Mouse (Mus musculus) erythroblast, embryonic 14.5 days (primary cell): ENCODE results near the gene Btd. TPM values are rescaled to one million over a fixed set of nuclear protein-coding genes. Genes with fewer than 3 reads are reported as not detected.

Source experiments
- H3K27me3 ChIP-seq: 2 replicates; pipeline ENCODE4 v1.6.1; 2012; ENCODE audit warnings: inconsistent platforms; ENCODE audit not compliant: control insufficient read depth
- H3K36me3 ChIP-seq: 2 replicates; pipeline ENCODE4 v1.6.1; 2012; ENCODE audit warnings: mild to moderate bottlenecking, inconsistent platforms; ENCODE audit not compliant: control insufficient read depth
- H3K4me1 ChIP-seq: 2 replicates; pipeline ENCODE4 v1.6.1; 2012; ENCODE audit warnings: inconsistent platforms; ENCODE audit not compliant: control insufficient read depth
- H3K4me3 ChIP-seq: replicated peaks from 2 replicates; pipeline ENCODE3; 2012; ENCODE audit warnings: moderate library complexity, mild to moderate bottlenecking, inconsistent platforms
- H3K9me3 ChIP-seq: 2 replicates; pipeline ENCODE4 v1.6.1; 2012; ENCODE audit warnings: low read length, inconsistent platforms, mixed read lengths; ENCODE audit not compliant: control insufficient read depth
- GATA1 ChIP-seq: IDR thresholded peaks from 2 replicates; pipeline ENCODE4 v1.6.1; 2012; ENCODE audit warnings: low read length, inconsistent platforms, mixed read lengths
- TAL1 ChIP-seq: IDR thresholded peaks from 3 replicates; pipeline ENCODE4 v1.6.1; 2012; ENCODE audit warnings: low read length, inconsistent platforms, mixed read lengths
- polyA plus RNA-seq: library from polyadenylated mRNA; stranded (reverse); fragments of >175 nt; gene quantifications from 2 replicates; pipeline ENCODE4 v1.2.3, GENCODE M21; 2012

Gene Btd
- polyA plus RNA-seq, 1 experiment, result 0.26 TPM

GRCm38 (mm10) chr14:31653101-31653875, 12.5 kb downstream of the Btd start:
- peaks cover 3% of the 10 kb centered on the region; the same call in 1 of the 2 replicates for H3K36me3 ChIP-seq
- peaks cover 6% of the 10 kb centered on the region for H3K9me3 ChIP-seq
- H3K4me1 ChIP-seq, result peaks cover 39% of the 10 kb centered on the region
- H3K4me3 ChIP-seq, result no peak overlapping the region
- TF ChIP-seq TAL1 (no peak), GATA1 (no peak)
- H3K27me3 ChIP-seq, result no peaks in the 10 kb centered on the region

GRCm38 (mm10) chr14:31654816-31655215, 14.0 kb downstream of the Btd start:
- Histone ChIP-seq H3K4me1 (peaks cover 45% of the 10 kb centered on the region), H3K27me3 (no peaks in the 10 kb centered on the region), H3K4me3 (no peak overlapping the region), H3K36me3 (peaks cover 3% of the 10 kb centered on the region; the same call in 1 of the 2 replicates), H3K9me3 (peaks cover 6% of the 10 kb centered on the region)
- no peak for TF ChIP-seq TAL1
- no peak for TF ChIP-seq GATA1

GRCm38 (mm10) chr14:31655406-31655805, 14.6 kb downstream of the Btd start:
- Histone ChIP-seq H3K4me1 (peaks cover 45% of the 10 kb centered on the region), H3K27me3 (no peaks in the 10 kb centered on the region), H3K4me3 (no peak overlapping the region), H3K9me3 (peaks cover 4% of the 10 kb centered on the region), H3K36me3 (peaks cover 3% of the 10 kb centered on the region; the same call in 1 of the 2 replicates)
- TF ChIP-seq TAL1, result no peak
- no peak for TF ChIP-seq GATA1

- peaks cover 3% of the 10 kb centered on the region; the same call in 1 of the 2 replicates for H3K36me3 ChIP-seq
- peaks cover 44% of the 10 kb centered on the region for H3K4me1 ChIP-seq
- no peak overlapping the region for H3K4me3 ChIP-seq
- TF ChIP-seq GATA1 (no peak), TAL1 (no peak)
- no peaks in the 10 kb centered on the region; the same call in 1 of the 2 replicates for H3K9me3 ChIP-seq
- peaks cover under 1% of the 10 kb centered on the region; the same call in 1 of the 2 replicates for H3K27me3 ChIP-seq
Measured at GRCm38 (mm10) chr14:31656386-31656785, 15.6 kb downstream of the Btd start.

GRCm38 (mm10) chr14:31656857-31657645, 16.2 kb downstream of the Btd start:
- Histone ChIP-seq H3K27me3 (peaks cover 7% of the 10 kb centered on the region), H3K9me3 (no peaks in the 10 kb centered on the region; the same call in 1 of the 2 replicates), H3K4me1 (peaks cover 50% of the 10 kb centered on the region), H3K4me3 (no peak overlapping the region), H3K36me3 (peaks cover 3% of the 10 kb centered on the region; the same call in 1 of the 2 replicates)
- TF ChIP-seq GATA1 (no peak), TAL1 (no peak)

- TF ChIP-seq TAL1 (no peak), GATA1 (no peak)
- Histone ChIP-seq H3K9me3 (no peaks in the 10 kb centered on the region; the same call in 1 of the 2 replicates), H3K27me3 (peaks cover 16% of the 10 kb centered on the region), H3K4me3 (no peak overlapping the region), H3K36me3 (no peaks in the 10 kb centered on the region), H3K4me1 (peaks cover 49% of the 10 kb centered on the region)
Measured at GRCm38 (mm10) chr14:31658126-31658680, 17.4 kb downstream of the Btd start.

GRCm38 (mm10) chr14:31659501-31660181, 18.8 kb downstream of the Btd start:
- no peaks in the 10 kb centered on the region for H3K9me3 ChIP-seq
- no peak for TF ChIP-seq GATA1
- TF ChIP-seq TAL1, result no peak
- peaks cover 16% of the 10 kb centered on the region for H3K27me3 ChIP-seq
- peaks cover 46% of the 10 kb centered on the region for H3K4me1 ChIP-seq
- H3K36me3 ChIP-seq, result peaks cover 3% of the 10 kb centered on the region; the same call in 1 of the 2 replicates
- H3K4me3 ChIP-seq, result no peak overlapping the region

- Histone ChIP-seq H3K9me3 (no peaks in the 10 kb centered on the region), H3K27me3 (peaks cover 16% of the 10 kb centered on the region), H3K36me3 (peaks cover 3% of the 10 kb centered on the region; the same call in 1 of the 2 replicates), H3K4me1 (peaks cover 45% of the 10 kb centered on the region), H3K4me3 (no peak overlapping the region)
- TF ChIP-seq TAL1 (no peak), GATA1 (no peak)
Measured at GRCm38 (mm10) chr14:31660312-31661093, 19.7 kb downstream of the Btd start.
